8 mouse cellular contexts compared by ENCODE assay signal in the genomic region with DNA sequence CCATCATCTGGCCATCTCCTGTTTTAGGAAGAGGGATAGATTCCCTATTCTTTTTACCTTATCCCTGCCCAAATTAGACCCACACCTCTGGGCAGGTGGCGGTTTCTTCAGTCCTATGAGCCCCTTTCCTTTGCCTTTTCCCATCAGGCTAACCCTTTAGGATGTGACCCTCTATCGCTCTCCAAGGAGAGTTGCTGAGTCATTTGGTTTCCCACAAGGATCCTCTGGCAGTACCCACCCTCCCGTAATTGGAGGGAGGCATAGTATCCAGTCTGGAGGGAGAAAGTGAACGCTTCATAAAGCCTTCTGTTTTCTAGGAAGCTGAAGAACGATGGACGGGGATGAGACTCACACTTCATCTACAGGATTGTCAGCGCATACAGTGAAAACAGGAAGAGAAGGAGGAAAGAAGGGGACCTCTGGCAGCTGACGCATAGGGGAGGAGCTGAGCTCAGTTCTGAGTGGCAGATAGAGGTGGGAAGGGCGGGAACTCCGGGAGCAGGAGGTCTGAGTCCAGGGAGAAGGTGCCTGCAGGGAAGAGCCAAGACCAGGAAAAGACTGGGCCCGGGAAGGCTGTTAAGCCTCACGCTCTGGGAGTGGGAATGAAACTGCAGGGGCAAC.
DNase-seq lines count a peak whose midpoint lies in the region; ATAC-seq and TF ChIP-seq lines count a peak whose summit lies in the region.

No protein-coding gene starts in this region.

- 36% methylated on average over 12 of the region's 12 CpGs for WGBS in hindbrain, postnatal 0 days
- 8% methylated on average over 12 of the region's 12 CpGs for WGBS in liver, embryonic 13.5 days (ENCODE audit: insufficient replicate concordance)

- no peak for ATAC-seq in hindbrain, postnatal 0 days
- ATAC-seq in liver, embryonic 13.5 days (ENCODE audit: low read depth) = no peak

- no peak overlapping the region for H3K27ac ChIP-seq in hindbrain, postnatal 0 days
- no peak overlapping the region for H3K27ac ChIP-seq in liver, embryonic 13.5 days

- no peak for TF ChIP-seq CTCF in hindbrain, postnatal 0 days (IDR thresholded peaks at IDR 0.05; ENCODE audit: low read depth)

- H3K36me3 ChIP-seq in hindbrain, postnatal 0 days (ENCODE audit: insufficient read depth, low read length) = no peaks in the 10 kb centered on the region
- no peaks in the 10 kb centered on the region for H3K36me3 ChIP-seq in liver, embryonic 13.5 days

- H3K4me3 ChIP-seq in hindbrain, postnatal 0 days (ENCODE audit: low read length) = no peak overlapping the region
- H3K4me3 ChIP-seq in liver, embryonic 13.5 days (replicated peaks) = no peak overlapping the region

- DNase-seq in adrenal gland, postnatal 36 days = peak; percentile 22 to 28
- DNase-seq in adrenal gland, adult 18-20 months (ENCODE audit: low spot score in 2 of 2) = no peak
- DNase-seq in ES-CJ7 (ENCODE audit: low read depth, low spot score) = peak; percentile 59
- peak; percentile 9 for DNase-seq in hindbrain, postnatal 0 days (ENCODE audit: low spot score)
- DNase-seq in liver, embryonic 13.5 days = no peak
- DNase-seq in layer of hippocampus, postnatal 14 days (ENCODE audit: low spot score in 2 of 2) = no peak
- no peak for DNase-seq in gastrocnemius, postnatal 10 days
- no peak for DNase-seq in B cell, adult 2 months

- no peak overlapping the region for H3K9ac ChIP-seq in hindbrain, postnatal 0 days (replicated peaks; ENCODE audit: low read length)
- no peak overlapping the region for H3K9ac ChIP-seq in liver, embryonic 13.5 days

- H3K4me2 ChIP-seq in hindbrain, postnatal 0 days (ENCODE audit: low read depth, low read length) = no peak overlapping the region
- H3K4me2 ChIP-seq in liver, embryonic 13.5 days = peak overlapping the region; percentile 17; the same call in 1 of the 2 replicates

- no peaks in the 10 kb centered on the region for H3K9me3 ChIP-seq in hindbrain, postnatal 0 days (ENCODE audit: low read length)
- H3K9me3 ChIP-seq in liver, embryonic 13.5 days (replicated peaks) = no peaks in the 10 kb centered on the region

- no peaks in the 10 kb centered on the region for H3K4me1 ChIP-seq in hindbrain, postnatal 0 days (ENCODE audit: insufficient read depth, low read length)
- H3K4me1 ChIP-seq in liver, embryonic 13.5 days (replicated peaks) = no peaks in the 10 kb centered on the region

- no peaks in the 10 kb centered on the region for H3K27me3 ChIP-seq in hindbrain, postnatal 0 days (ENCODE audit: insufficient read depth, low read length)
- H3K27me3 ChIP-seq in liver, embryonic 13.5 days = no peaks in the 10 kb centered on the region

Comparison
In these comparisons a context has a peak if more than half of its experiments do, and no peak if none do; other contexts are left out.
1. DNase-seq: peak in adrenal gland, postnatal 36 days (2 of 2), ES-CJ7 (single experiment) and hindbrain, postnatal 0 days (single experiment); none in adrenal gland, adult 18-20 months (0 of 2), liver, embryonic 13.5 days (single experiment), layer of hippocampus, postnatal 14 days (0 of 2), gastrocnemius, postnatal 10 days (single experiment) and B cell, adult 2 months (0 of 2).